Mouse (Mus musculus): ENCODE results near the gene Rbms1.

The Rbms1 gene

DNA sequence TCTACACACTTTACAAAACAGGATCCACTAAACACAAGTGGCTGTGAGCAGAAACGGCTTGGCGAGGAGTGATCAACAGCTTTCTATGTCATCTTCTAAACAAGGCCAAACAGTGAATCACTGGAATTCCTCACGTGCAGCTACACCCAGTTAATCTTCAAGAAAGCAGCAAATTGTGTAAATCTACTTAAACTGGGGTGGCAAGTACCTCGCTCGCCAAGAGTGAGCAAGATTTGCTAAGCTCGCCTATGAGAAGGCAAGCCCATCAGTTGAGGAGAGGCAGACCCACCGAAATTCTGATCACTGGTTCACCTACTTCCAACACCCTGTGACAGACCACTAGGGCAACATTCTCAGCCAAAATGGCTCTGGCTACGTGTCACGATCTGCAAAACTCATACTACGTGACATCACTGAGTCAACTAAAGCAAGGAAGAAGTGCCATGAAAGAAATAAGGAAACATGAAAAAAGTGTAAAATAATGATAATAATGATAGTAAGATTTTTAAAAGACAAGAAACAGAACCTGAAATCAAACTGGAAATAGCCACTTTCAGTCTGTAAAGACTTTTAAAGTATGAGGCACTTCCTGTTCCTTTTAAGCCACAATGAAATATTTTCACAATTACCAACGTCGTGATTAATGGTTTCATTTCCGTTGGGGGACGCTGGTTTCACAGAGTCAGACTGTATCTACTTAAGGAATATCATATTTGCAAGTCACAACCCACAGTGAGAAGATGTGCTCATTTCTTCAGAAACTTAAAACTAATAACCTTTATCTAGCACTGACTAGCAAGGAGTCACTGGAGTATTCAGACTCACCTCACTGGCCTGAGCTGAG lies 85.2 kb downstream of the Rbms1 start:
- DNase-seq (ENCODE audit: low spot score) = peak; percentile 46

DNA sequence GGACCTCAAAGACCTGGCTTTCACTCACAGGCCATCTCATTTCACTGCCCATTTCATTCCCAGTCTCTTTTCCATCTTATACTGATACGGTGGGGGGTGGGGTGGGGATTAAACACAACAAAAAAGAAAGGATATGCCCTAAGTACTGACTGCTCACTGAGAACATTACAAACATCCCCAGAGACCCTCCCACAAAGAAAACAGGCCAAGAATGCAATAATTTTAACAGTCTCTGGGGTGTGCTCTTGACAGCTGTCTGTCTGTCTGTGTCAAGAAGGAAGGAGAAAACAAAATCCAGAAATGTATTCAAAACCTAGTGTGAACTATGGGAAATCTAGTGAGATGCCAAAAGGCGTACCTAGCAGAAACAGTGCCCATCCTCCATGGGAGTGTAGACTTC lies 86.1 kb downstream of the Rbms1 start:
- no peak for DNase-seq (ENCODE audit: low spot score)

DNA sequence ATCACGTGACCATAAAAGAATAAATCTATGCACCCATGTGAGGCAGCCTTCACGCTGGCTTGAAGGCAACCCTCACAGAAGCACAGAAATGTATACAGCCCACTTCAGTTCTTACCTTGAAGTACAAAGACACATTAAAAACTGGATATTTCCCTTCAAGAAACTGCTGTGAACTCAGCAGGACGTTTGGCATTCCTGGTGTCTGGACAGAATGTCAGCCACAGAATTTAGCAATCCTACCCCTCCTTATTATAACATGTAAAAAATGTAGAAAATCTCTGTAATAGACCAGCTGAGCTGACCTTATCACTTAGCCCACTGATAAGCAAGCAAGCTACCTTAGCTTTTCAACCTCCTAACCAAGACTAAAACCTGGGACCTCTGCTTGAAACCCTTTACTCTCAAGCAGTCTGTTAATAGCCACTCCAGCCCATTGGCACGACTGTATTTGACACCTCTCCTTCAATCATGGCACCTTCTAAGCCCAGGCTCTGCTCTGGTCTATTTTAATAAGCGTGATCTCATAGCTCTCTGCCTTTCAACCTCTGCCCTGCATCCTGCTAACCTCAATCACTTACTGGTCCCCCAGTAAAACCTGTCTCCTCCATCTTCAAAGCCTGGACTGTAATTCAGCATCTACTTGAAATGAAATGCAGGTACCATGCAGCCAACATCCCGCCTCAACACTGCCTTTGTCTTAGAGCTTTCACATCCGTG lies 90.7 kb downstream of the Rbms1 start:
- DNase-seq (ENCODE audit: low spot score) = no peak

DNA sequence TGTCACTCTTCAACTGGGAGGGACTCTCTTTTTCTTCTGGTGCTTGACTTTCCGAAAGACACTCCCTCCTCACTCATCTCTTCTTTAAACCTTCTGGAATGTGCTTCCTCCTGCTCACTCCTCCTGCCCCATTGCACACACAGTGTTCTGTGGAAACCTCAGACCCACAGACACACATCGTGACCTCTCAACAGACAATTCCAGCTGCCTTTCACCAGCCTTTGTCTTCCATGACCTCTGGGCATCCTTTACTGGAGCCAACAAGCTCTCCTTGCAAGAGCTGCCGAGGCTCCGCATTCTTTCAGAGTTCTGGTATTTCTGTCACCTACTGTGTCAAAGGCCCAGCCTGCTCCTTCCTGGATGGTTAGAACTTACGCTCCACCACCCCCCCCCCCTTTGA lies 92.0 kb downstream of the Rbms1 start:
- DNase-seq (ENCODE audit: low spot score) = peak; percentile 35

DNA sequence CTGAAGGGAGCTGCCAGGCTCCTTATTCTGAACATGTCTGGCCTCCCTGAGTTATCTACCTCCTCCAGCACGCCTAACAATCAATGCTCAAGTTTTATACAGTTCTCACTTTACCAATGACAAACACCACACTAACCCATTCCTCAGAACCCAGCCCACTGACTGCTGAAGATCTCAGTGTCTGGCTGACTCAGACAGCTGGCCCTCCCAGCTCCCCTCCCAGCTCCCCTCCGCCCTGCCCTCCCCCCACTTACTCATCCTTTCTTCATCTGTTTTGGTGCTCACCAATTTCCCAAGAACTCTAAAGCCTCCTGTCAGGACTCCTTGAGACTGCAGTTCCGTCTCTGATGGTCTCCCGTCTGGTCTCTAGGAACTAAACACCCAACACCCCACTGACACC lies 92.5 kb downstream of the Rbms1 start:
- DNase-seq (ENCODE audit: low spot score) = no peak

DNA sequence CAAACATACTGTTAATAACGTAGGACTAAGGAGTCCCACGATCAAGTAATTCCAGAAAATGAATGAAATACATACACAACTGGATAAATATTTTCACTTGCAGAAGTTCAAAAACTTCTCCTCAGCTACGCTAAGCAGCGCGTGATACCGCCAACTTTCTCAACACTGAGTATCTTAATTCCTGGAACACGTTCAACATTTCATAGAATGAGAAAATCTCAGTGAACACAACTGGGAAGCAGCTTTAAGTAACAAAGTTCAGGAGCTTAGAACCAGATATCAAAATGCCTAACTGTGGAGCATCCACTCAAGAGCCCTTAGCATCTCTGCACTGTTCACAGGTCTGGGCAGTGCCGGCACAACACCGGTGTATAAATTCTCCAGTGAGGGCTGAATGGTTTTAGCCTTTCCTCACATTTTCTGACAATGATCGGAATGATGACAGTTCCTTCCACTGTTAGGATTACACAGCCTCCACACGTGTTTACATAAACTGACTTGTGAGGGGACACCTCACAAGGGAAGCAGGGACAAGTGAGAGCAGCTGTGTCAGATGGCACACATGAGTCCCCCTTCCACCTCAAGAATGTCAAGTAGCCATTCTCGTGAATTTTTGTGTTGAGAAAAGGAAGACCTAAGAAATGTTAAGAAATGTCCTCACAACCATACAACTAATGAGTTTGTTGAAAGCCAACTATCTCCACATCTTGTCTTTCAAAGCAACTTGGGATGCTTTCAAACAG lies 93.8 kb downstream of the Rbms1 start:
- no peak for DNase-seq (ENCODE audit: low spot score)

DNA sequence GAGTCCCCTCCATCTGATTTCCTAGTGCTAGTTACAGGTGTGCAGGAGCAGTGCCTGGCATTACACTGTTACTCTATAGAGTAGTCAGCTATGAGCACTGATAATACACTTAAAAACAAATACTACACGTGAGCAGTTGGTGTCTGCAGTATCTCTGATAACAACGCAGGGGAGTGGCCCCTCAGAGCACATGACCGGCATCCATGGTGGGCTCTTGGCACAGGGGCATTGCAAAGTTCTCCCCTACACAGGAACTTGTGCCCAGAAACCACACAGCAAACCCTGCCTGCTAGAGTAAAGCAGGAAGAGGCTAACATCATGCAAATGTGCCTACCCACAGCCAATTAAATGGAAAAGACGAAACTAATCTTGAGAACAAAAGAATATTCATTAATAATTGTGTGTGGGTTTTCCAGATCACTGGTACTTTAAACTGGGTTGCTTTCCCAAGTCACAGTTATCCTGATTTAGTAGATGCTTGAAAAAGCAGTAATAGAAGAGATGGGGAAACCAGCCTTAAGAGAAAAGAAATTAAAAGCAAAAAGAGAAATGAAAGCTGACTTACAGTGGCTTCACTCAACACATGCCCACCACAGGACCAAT lies 94.8 kb downstream of the Rbms1 start:
- no peak for DNase-seq (ENCODE audit: low spot score)

DNA sequence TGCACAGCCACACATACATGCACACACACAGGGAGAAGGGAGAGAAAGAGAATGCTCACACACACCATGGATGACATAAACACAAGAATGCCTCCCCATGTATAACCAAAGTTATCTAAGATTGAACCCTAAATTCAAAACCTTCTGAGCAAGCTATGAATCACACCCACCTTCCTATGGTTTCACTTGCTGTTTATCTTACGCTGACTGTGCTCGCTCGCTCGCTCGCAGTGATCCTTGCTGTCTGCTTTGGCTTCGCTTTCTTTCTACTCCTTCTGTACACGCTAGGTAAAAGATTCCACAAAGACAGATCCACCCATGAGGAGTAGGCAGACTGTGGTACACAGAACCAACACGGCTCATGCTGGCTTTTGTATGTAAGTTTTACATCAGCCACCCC lies 95.7 kb downstream of the Rbms1 start:
- no peak for DNase-seq (ENCODE audit: low spot score)

DNA sequence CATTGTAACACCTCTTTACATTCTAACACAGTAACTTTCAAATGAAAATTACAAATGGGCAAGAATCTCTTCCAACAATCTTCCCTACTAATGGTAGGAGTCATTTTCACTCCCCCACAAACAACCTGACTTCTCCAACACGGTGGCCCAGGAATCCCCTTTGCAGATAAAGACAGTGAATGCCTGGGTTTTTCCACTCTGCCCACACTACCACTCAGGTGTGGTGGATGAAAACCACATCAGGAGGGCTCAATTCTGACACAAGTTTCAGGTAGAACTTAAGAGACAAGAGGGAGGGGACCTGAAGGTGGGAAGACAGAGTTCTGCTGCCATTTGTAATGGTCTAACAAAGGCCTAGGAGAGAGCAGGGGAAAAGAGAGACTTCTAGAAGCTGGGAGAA lies 97.1 kb downstream of the Rbms1 start:
- DNase-seq (ENCODE audit: low spot score) = no peak

DNA sequence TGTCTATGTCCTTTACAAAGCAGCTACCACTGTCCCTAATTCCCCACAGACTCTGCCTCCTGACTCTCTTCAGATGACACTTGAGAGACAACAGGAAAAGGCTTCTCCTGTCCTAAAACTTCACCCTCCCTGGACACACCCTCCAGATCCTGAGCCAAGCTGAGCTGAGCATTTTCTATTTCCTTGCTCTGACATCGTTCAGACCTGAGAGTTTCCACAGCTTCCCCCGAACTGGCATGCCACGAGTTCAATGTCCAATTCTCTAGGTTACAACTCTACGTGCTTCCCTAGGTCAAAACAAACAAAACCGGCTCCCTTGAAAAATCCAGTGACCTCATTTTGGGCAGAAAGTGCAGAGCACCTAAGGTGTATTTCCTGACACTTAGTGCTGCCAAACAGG lies 98.0 kb downstream of the Rbms1 start:
- peak; percentile 35 for DNase-seq (ENCODE audit: low spot score)

DNA sequence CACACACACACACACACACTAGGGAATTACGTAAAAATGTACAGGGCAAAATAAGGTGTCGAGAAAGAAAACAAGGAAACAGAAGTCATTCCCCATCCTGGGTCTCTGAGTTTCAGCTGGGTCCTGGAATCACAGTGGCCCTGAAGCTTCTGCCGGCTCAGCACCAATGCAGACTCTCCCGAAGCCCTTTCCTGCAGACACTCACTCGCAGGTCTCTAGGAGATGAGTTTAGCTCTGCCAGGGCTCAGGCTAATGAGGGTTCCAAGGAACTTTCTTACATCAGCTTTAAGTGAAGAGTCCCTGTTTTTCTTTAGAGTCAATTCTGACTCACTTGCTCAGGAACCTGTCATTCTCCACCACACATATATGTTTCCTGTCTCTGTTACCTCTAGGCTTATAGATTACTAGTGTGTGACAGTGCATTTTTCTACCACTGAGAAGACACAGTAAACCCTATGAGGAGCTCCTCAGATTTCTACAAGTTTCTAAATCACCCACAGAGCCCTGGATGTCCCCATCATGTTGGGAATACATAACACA lies 98.7 kb downstream of the Rbms1 start:
- no peak for DNase-seq (ENCODE audit: low spot score)

DNA sequence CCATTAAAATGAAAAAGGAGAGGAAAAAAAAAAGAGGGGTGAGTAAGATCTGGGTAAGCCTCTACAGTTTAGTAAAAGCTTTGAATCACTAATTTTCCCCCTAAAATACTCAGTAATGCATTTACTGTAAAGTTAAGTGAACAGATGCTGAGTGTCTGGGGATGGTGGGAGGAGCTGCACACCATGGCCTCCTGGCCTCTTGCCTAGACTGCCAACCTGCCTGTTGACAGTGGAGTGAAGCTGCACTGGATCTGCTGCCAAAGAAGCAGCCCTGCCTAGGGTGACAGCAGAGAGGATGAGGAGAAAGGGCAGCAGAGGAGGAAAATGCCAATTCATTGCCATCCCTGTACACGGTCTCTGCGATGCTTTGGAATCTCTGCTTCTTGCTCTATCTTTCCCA lies 99.2 kb downstream of the Rbms1 start:
- peak; percentile 48 for DNase-seq (ENCODE audit: low spot score)

DNA sequence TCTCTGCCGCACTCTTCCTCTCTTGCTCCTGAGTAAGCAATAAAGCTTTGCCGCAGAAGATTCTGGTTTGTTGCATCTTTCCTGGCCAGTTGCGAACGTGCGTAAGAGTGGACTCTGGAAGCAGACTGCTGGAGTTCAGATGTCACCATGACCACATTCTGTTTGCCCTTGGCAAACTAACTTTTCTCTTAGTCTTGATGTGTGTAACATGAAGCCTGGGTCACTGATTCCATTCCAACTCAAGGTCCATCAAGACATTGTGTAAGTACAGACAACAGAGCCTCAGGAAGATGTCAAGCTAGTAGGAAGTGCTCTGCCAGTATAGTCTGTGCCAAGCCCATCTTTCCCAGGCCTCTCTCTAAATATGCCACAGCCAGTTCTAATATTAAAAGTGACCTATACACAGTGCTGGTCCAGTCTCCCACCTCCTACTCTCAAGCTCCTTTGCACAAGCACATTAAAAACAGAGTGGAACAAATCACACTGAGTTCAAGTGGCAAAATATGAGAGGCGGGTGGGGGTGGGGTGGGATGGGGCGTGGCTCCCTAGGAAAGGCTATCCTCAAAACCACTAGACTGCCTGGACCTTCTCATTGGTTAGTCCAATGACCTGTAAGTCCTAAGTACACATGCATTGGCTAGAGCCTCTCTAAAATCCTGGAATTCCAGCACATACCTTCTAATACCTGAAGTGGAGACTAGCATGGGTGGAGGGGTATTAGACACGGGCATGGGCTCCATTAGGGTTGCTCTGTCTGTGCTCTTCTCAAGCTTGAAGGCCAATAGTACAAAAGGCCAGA lies 99.9 kb downstream of the Rbms1 start:
- peak; percentile 59 for DNase-seq (ENCODE audit: low spot score)

DNA sequence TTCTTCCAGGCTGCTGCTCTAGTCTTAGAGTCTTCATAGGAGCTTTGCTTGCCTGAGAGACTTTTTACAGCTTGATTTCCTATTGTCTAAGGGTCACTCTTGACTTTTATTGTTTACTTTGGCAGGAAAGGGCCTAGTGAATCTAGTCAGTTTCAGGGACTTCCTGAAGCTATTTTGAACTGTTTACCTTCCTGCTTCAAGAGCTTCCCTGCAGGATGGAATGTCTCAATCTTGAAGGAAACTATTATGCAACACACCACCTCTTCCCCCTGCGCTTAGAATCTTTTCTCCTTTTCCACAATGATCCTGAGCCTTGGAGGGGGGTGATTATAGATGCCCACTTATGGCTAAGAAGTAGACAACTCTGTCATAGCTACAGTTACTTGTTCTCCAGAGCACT lies 104.9 kb downstream of the Rbms1 start:
- peak; percentile 38 for DNase-seq (ENCODE audit: low spot score)

DNA sequence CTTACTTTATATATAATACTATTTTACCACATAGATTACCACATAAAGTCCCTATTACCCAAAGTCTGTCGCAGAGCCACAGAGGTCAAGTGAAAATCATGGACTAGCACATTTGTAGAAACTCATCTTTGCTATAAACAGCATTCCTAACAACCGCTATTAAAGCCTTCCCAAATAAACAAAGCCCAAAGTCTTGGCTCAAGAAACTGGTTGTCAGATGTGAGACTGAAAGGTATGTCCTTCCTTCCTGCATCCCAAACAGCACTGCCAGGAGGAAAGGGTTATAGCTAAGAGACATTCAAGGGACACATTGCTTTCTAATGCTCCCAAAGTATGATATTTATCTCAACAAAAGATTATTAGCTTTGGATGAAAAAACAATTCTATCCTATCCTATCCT lies 106.9 kb downstream of the Rbms1 start:
- no peak for DNase-seq (ENCODE audit: low spot score)

DNA sequence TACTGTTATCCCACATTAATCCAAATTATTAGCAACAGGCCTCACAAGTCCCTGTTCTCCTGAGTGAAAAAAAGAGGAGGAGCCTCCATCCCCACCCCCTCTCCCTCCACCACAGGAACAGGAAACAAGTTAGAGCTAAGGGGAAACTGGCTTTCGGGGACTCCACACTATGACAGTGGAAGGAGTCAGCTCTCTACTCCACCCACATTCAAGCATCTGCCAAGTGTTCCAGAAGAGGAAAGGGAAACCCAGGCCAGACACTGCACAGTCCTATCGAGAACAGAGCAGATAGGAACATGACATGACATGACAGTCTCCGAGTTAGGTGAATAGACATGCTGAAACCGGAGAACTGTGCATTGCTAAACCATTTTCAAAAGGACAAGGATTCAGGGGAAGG lies 108.0 kb downstream of the Rbms1 start:
- peak; percentile 83 for DNase-seq (ENCODE audit: low spot score)

DNA sequence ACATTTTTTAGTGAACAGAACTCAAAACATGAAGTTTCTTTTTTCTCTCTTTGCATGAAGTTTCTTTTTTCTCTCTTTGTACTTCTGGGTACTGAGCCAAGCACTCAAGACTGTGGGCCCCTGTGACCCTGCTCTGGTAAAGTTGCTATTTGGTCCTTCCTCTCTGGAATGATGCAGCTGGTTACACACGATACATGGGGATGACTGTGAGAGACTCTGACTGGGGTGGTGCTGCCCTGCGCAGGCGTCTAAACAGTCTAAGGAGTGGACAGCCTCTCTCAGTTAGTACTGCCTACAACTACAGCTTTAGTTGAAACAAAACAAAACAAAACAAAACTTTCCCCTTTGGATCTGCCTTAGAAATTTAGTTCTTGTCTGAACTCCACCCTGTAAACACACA lies 111.1 kb downstream of the Rbms1 start:
- no peak for DNase-seq (ENCODE audit: low spot score)

DNA sequence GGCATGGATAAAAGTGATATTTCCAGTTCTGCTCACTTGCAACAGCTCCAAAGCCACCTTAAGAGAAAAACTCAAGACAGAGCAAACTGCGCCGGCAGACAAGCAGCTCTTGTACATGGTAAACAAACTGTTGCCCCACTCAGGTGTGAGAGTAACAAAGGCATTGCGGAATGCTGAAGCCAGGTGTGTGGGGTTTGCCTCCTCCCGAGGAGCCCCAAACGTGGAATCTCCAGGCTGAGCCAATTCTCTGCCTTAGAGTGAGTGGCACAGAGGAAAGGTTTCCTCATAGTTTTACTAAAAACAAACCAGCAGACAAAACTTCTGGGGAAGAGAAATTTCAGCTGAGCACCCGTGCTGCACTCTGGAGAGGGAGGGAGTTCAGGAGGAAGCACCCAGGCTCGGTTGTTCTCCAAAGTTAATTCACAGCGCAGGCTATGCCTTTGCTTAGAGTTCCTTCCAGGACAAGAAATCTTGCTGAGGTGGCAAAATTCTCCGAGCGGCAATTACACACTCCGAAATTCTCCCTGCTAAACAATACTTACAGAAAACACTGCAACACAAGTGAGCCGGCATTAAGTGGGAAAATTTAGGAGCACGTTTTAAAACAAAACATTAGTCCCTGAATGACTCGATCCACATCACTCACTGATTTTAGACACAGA lies 111.8 kb downstream of the Rbms1 start:
- peak; percentile 72 for DNase-seq (ENCODE audit: low spot score)

DNA sequence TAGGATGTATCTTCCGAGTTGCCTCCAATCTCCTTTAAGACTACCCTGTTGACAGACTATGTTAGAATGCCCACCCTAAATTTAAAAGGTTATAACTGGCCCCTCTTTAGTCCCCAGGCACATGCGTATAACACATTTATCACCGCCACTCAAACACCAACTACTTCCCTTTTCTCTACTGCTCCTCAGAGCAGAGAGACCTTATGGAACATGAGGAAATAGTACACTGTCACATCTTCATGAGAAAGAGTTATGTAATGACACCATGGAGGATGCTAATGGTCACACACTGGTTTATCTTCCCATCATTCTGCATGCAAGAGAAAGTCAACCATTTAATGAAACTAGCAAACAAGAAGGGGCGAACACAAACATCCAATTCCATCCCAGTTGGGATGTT lies 114.5 kb downstream of the Rbms1 start:
- no peak for DNase-seq (ENCODE audit: low spot score)

DNA sequence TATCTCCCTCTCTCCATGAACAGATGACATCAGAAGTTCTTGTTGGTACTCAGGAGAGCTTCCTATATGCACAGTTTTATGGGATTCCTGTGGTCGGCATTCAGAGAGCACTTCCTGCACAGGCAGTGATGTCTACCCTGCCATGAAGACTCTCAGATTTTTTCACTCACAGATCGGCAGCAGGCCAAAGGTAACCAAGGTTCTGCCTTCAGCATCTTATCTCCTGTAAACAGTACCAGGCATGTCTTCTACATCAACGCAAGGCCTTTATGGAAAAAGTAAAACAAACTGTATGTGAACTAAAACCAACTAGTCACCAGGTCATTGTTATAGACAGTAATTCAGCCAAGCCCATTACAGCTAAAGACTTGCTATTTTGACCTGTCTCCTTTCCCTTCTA lies 115.0 kb downstream of the Rbms1 start:
- DNase-seq (ENCODE audit: low spot score) = no peak
